Mouse (Mus musculus): ENCODE results near the gene Wdfy1. TPM values are rescaled to one million over a fixed set of nuclear protein-coding genes. Genes with fewer than 3 reads are reported as not detected.

Gene Wdfy1
- total and polyA plus RNA-seq, 3 experiments = 14.0 to 15.8 (median 14.9) TPM

DNA sequence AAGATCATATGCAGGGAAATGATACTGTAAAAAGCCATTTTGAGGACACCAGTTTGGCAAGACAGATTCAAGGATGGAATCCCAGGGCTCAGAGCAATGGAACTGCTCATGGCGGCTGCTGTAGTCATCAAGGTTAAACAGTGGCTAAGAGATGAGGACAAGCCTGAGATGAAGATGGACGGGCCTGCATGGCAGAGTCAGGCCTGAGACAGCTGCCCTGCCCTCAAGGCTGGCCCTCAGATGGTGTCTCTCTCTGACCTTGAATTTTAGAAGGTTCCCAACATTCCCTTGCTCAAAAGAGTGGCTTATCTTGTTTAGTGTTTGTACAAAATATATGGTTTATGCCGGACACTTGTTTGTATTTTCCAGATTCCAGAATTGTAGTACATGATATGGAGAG lies 22.5 kb downstream of the Wdfy1 start:
- H3K4me1 ChIP-seq (ENCODE audit: control insufficient read depth, insufficient read depth, low read length) = peaks cover 22% of the 10 kb centered on the region
- H3K79me2 ChIP-seq (replicated peaks; ENCODE audit: control insufficient read depth, insufficient read depth, low read length) = 0 out of 2 replicates have a peak, but pooled peaks cover 2% of the 10 kb centered on the region
- DNase-seq = no peak
- intact Hi-C loops (cut with DNase I) = loop anchor here (10.0 kb wide), 1 partner anchor 581 kb away; no protein-coding TSS in a partner anchor
- peaks cover 13% of the 10 kb centered on the region for H3K36me3 ChIP-seq (ENCODE audit: control insufficient read depth, insufficient read depth, low read length)
- H3K27me3 ChIP-seq (ENCODE audit: control insufficient read depth, insufficient read depth, low read length) = no peaks in the 10 kb centered on the region
- WGBS = 87% methylated on average over 3 of the region's 3 CpGs
- TF ChIP-seq POLR2A (IDR thresholded peaks at IDR 0.05; ENCODE audit: insufficient read depth, low read depth, low read length) = no peak
- TF ChIP-seq CTCF (IDR thresholded peaks at IDR 0.05) = no peak
- no peak overlapping the region for H3K4me3 ChIP-seq
- H3K9ac ChIP-seq (ENCODE audit: low read depth, low read length) = no peak overlapping the region
- H3K27ac ChIP-seq = no peak overlapping the region

DNA sequence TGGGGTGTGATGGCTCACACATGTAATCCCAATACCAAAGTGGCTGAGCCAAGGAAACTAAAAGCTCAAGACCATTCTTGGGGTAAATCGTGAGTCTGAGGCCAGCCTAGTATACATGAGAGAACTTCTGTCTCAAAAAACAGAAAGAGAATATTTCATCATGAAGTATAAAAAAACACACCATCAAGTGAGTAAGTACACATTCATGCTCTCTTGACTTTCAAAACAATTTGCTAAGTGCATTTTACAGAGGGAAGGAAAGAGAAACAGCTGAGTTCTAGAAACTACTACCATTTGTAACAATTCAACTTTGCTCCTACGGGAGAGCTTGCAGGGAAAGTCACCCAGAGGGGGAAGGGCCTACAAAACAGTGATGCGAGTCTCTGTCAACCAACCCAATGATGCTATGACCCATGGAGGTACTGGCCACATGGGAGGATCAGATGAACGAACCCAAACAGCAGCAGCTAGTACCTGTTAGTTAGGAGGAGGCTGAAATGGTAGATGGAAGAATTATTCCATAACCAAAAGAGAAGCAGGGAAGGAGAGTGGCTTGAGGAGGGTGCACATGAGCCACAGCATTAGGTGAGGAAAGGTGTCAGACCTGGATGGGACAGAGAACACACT lies 23.1 kb downstream of the Wdfy1 start:
- H3K4me1 ChIP-seq (ENCODE audit: control insufficient read depth, insufficient read depth, low read length) = peaks cover 22% of the 10 kb centered on the region
- intact Hi-C loops (cut with DNase I) = loop anchor here (10.0 kb wide), 1 partner anchor 582 kb away; no protein-coding TSS in a partner anchor
- H3K4me3 ChIP-seq = no peak overlapping the region
- no peaks in the 10 kb centered on the region for H3K27me3 ChIP-seq (ENCODE audit: control insufficient read depth, insufficient read depth, low read length)
- TF ChIP-seq CTCF (IDR thresholded peaks at IDR 0.05) = no peak
- TF ChIP-seq POLR2A (IDR thresholded peaks at IDR 0.05; ENCODE audit: insufficient read depth, low read depth, low read length) = no peak
- no peak for TF ChIP-seq EP300 (IDR thresholded peaks at IDR 0.05; ENCODE audit: insufficient read depth, low read depth, low read length)
- no peak overlapping the region for H3K9ac ChIP-seq (ENCODE audit: low read depth, low read length)
- H3K36me3 ChIP-seq (ENCODE audit: control insufficient read depth, insufficient read depth, low read length) = peaks cover 13% of the 10 kb centered on the region
- WGBS = 85% methylated on average over 4 of the region's 4 CpGs
- no peak overlapping the region; the same call in 1 of the 2 replicates for H3K27ac ChIP-seq
- DNase-seq = no peak
- H3K79me2 ChIP-seq (replicated peaks; ENCODE audit: control insufficient read depth, insufficient read depth, low read length) = 0 out of 2 replicates have a peak, but pooled peaks cover 2% of the 10 kb centered on the region

DNA sequence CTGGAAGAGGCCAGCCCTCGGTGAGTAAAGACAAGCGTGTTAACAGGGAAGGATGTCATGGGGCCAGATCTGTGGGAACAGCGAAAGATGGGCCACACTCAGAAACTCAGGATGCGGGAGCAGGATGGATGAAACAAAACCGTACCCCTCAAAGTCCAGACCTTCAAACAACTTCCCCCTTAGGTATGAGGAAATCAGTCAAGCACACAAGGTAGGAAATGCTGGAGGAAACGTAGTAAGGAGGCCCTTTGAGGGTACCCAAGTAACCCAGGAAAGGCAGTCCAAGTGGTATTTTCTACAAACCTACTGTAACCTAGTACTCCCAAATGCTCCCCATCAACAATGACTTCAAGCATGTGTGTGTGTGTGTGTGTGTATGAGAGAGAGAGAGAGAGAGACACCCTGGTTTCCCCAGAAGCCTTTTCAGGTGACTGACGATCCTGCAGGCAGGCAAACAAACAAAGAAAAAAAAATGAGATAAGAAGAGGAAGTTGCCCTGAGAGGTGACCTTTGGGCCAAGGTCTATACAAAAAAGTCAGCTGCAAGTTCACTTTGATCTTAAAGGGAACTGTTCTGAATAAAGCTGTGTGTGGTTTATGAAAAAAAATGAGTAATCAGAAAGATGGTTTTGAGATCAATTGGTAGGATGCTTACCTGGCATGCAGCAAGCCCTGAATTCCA lies 23.8 kb downstream of the Wdfy1 start:
- H3K27me3 ChIP-seq (ENCODE audit: control insufficient read depth, insufficient read depth, low read length) = no peaks in the 10 kb centered on the region
- intact Hi-C loops (cut with DNase I) = loop anchor here (10.0 kb wide), 1 partner anchor 583 kb away; no protein-coding TSS in a partner anchor
- H3K36me3 ChIP-seq (ENCODE audit: control insufficient read depth, insufficient read depth, low read length) = peaks cover 13% of the 10 kb centered on the region
- 56% methylated on average over 7 of the region's 7 CpGs for WGBS
- H3K4me1 ChIP-seq (ENCODE audit: control insufficient read depth, insufficient read depth, low read length) = peaks cover 20% of the 10 kb centered on the region
- 0 out of 2 replicates have a peak, but pooled peaks cover 2% of the 10 kb centered on the region for H3K79me2 ChIP-seq (replicated peaks; ENCODE audit: control insufficient read depth, insufficient read depth, low read length)
- H3K4me3 ChIP-seq = no peak overlapping the region
- H3K9ac ChIP-seq (ENCODE audit: low read depth, low read length) = no peak overlapping the region
- H3K27ac ChIP-seq = peak overlapping the region; percentile 51
- no peak for TF ChIP-seq POLR2A (IDR thresholded peaks at IDR 0.05; ENCODE audit: insufficient read depth, low read depth, low read length)
- no peak for TF ChIP-seq EP300 (IDR thresholded peaks at IDR 0.05; ENCODE audit: insufficient read depth, low read depth, low read length)
- no peak for TF ChIP-seq CTCF (IDR thresholded peaks at IDR 0.05)
- DNase-seq = no peak

DNA sequence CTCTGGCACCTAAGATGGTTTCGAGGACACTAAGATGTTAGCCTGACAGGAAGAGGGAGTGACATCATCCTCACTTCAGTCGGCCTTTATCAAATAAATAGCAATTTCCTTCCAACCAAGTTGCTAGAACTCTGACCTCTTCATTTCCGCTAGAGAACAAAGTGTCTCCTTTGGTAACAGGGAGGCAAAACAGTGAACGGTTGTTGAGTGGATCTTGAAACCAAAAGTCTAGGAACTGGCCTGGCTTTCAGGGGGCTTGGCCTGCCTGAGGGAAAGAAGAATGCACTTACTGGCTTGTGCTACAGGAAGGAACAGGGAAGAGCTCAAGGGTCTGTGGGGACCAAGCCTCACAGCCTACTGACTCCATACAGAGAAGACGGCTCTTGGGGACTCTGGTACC lies 24.8 kb downstream of the Wdfy1 start:
- H3K4me3 ChIP-seq = no peak overlapping the region
- no peak overlapping the region for H3K9ac ChIP-seq (ENCODE audit: low read depth, low read length)
- intact Hi-C loops (cut with DNase I) = loop anchor here (10.0 kb wide), 1 partner anchor 584 kb away; no protein-coding TSS in a partner anchor
- peaks cover 13% of the 10 kb centered on the region for H3K36me3 ChIP-seq (ENCODE audit: control insufficient read depth, insufficient read depth, low read length)
- peak overlapping the region; percentile 51 for H3K27ac ChIP-seq
- 35% methylated on average over 5 of the region's 5 CpGs for WGBS
- no peaks in the 10 kb centered on the region for H3K27me3 ChIP-seq (ENCODE audit: control insufficient read depth, insufficient read depth, low read length)
- H3K79me2 ChIP-seq (replicated peaks; ENCODE audit: control insufficient read depth, insufficient read depth, low read length) = 0 out of 2 replicates have a peak, but pooled peaks cover 2% of the 10 kb centered on the region
- H3K4me1 ChIP-seq (ENCODE audit: control insufficient read depth, insufficient read depth, low read length) = peaks cover 17% of the 10 kb centered on the region
- DNase-seq = peak in 1 of 2 experiments; percentile 22
- TF ChIP-seq CTCF (IDR thresholded peaks at IDR 0.05) = no peak
- TF ChIP-seq POLR2A (IDR thresholded peaks at IDR 0.05; ENCODE audit: insufficient read depth, low read depth, low read length) = no peak
- no peak for TF ChIP-seq EP300 (IDR thresholded peaks at IDR 0.05; ENCODE audit: insufficient read depth, low read depth, low read length)

DNA sequence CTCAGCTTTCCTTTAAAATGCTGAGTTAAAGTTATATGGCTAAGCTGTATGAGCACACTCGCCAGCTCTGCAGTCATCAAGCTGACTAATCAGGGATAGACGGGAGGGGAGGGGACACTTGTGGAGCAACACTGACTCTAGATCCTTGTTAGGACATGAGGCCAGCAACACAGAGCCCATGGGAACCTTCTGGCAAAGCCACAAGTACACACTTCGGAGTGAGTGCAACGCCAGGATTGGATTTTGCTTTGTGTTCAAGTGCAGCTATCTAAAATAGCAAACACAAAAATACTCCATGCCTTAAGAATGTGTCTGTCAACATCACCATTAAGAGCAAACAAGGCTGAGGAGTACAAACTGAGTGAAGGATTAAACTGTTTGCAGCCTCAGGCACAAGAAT lies 29.9 kb downstream of the Wdfy1 start:
- intact Hi-C loops (cut with DNase I) = loop anchor here (2.0 kb wide), 1 partner anchor 15 kb away; no protein-coding TSS in a partner anchor
- peaks cover 5% of the 10 kb centered on the region; the same call in 1 of the 2 replicates for H3K4me1 ChIP-seq (ENCODE audit: control insufficient read depth, insufficient read depth, low read length)

More for the DNA sequence above, 29.9 kb downstream of the Wdfy1 start:
- 32% methylated on average over 4 of the region's 4 CpGs for WGBS
- Histone ChIP-seq H3K27me3 (ENCODE audit: control insufficient read depth, insufficient read depth, low read length) (no peaks in the 10 kb centered on the region), H3K4me3 (no peak overlapping the region), H3K36me3 (ENCODE audit: control insufficient read depth, insufficient read depth, low read length) (0 out of 2 replicates have a peak, but pooled peaks cover 2% of the 10 kb centered on the region), H3K27ac (peak overlapping the region; percentile 77), H3K9ac (ENCODE audit: low read depth, low read length) (no peak overlapping the region), H3K79me2 (replicated peaks; ENCODE audit: control insufficient read depth, insufficient read depth, low read length) (no peaks in the 10 kb centered on the region)
- peak; percentile 27; the same call in 1 of the 2 replicates for TF ChIP-seq POLR2A (IDR thresholded peaks at IDR 0.05; ENCODE audit: insufficient read depth, low read depth, low read length)
- peak; percentile 75; the same call in 1 of the 2 replicates for TF ChIP-seq EP300 (IDR thresholded peaks at IDR 0.05; ENCODE audit: insufficient read depth, low read depth, low read length)
- TF ChIP-seq CTCF (IDR thresholded peaks at IDR 0.05) = no peak
- DNase-seq = peak; percentile 67 to 82

Measured in heart, adult 2 months (tissue).